Mouse (Mus musculus) spleen, postnatal 10 days (tissue): Measurements from ENCODE around the gene Pcgf6.
"Not testable (repeated sequence)": the region's sequence is repeated elsewhere in the genome, so short reads cannot be mapped to it uniquely, and the experiment has no call there.

Source experiments
- DNase-seq, 2 experiments: peaks; one replicate each; pipeline ENCODE4 v3.0.0; 2021 to 2022; ENCODE audit warnings: low spot score in 2 of 2

Pcgf6 gene

DNA sequence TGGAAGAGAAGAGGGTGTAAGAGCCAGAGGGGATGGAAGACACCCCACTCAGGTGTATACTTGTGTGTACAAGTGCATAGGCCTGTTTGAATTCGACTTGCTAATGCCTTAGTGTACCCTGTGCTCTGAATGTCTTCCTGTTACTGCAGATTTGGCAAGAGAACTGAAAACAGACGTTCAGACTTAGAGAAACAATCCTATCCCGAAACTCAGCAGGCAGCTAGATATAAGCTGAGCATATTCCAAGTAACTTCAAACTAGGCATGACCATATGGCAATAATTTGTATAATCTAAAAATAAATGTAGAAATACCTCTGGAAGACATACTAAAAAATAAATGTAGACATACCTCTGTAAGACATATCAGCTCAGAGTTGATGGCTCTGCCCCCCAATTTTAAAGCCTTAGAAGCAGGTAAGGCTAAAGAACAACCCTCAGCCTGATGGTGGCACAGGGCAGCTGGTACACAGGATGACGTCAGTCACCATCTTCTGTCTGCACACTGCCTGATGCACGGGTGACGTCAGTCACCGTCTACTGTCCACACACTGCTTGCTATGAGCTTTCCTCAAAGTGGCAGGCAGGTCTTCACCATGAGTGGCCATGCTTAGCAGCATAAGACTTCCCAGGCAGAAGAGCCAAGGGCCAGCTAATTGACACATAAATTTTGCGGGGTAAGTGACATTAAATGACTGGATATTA is 52.4 kb downstream of the Pcgf6 start:
- no peak for DNase-seq

DNA sequence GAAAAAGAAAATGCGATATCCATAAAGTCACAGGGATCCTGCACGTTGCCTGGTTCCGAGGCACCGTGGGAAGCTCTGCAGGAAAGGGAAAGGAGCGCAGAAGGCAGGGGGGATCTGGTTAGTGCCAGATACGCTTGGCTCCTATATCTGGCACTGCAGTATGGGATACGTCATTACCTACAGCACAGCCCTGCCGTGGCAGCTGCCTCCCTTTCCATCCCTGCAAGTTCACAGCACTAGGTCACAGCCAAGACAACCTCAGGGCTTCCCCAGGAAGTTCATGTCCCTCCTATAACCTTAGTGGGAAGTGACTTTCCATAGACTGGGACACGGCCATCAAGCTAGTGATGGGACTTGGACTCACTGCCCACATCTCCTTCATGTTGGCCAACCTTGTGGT is 54.6 kb downstream of the Pcgf6 start:
- DNase-seq = no peak

DNA sequence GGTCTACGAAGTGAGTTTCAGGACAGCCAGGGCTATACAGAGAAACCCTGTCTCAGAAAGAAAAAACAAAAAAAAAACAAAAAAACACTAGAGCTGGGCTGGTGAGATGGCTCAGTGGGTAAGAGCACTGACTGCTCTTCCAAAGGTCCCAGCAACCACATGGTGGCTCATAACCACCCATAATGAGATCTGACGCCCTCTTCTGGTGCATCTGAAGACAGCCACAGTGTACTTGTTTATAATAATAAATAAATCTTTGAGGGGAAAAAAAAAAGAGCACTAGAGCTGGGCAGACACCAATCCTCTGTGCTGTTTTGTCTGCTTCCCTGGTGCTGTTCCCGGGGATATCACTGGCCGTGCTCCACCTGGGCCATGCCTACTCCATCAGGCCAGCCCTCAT is 58.4 kb downstream of the Pcgf6 start:
- DNase-seq = not testable (repeated sequence)

GRCm38 (mm10) chr19:46991145-46991544 is 59.6 kb downstream of the Pcgf6 start:
- DNase-seq = peak; percentile 88 to 92

DNA sequence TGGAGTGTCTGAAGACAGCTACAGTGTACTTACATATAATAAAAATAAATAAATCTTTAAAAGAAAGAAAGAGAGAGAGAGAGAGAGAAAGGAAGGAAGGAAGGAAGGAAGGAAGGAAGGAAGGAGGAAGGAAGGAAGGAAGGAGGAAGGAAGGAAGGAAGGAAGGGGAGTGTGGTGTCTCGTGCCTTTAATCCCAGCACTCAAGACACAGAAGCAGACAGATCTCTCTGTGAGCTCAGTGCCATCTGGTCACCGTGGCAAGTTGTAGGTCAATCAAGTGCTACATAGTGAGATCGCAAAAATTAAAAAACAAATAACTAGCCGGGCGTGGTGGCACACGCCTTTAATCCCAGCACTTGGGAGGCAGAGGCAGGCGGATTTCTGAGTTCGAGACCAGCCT is 60.1 kb downstream of the Pcgf6 start:
- DNase-seq = not testable (repeated sequence)

GRCm38 (mm10) chr19:46990153-46990518 is 60.6 kb downstream of the Pcgf6 start:
- DNase-seq = no peak

DNA sequence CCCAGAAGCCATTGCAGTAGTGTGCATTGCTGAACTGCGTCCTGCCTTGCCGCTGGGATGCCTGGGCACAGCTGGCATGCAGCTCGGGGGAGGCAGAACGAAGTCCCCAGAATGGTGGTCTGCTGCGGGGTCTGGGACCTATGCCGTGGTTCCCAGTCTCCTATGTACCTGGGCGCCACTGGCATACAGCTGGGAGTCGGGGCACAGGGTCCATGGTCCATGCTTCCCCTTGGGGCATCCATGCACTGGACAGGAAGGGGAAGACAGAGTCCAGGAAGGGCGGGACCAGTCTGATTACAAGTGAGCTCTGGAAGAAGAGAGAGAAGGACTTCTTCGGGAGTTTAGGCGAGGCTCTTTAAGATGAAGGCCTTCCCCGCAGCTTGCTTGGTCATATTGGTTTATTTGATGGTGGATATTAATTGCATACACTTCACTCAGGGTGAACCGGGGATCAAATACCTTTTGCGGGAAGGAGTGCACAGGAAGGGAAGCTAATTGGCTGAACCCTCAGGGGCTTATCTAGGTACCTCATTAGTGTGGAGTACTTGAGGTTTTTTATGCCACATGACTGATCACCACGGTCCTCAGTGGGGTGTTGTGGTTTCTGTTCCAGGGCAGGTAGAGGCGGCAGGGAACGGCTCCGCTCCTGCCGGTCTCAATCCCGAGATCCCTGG is 61.1 kb downstream of the Pcgf6 start:
- peak in 1 of 2 experiments; percentile 28 for DNase-seq

- DNase-seq = peak; percentile 61 to 62
Measured at GRCm38 (mm10) chr19:46988231-46989087, 62.2 kb downstream of the Pcgf6 start.

- peak; percentile 36 to 43 for DNase-seq
Measured at GRCm38 (mm10) chr19:46987646-46988045, 63.1 kb downstream of the Pcgf6 start.

GRCm38 (mm10) chr19:46984726-46985622 is 65.7 kb downstream of the Pcgf6 start:
- DNase-seq = peak; percentile 54

DNA sequence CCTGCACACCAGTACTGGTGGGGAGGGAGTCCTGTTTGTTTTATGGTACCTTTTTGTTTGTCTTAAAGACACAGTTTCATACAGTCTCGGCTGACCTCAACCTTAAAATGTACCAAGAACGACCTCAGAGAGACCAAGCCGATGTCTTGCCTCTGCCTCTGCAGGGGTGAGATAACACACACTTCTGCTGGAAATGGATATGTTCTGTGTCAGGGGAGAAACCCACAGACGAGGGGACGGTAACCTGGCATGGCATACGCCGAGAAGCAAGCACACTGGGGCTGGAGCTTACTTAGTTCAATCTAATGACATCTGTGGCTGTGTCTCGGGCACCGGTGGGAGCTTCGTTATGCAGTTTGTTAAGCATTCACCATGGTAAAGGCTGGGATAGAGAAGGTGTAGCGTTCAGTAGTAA is 66.7 kb downstream of the Pcgf6 start:
- peak; percentile 60 to 61 for DNase-seq
